17 mouse cellular contexts compared by ENCODE assay signal in the genomic region with DNA sequence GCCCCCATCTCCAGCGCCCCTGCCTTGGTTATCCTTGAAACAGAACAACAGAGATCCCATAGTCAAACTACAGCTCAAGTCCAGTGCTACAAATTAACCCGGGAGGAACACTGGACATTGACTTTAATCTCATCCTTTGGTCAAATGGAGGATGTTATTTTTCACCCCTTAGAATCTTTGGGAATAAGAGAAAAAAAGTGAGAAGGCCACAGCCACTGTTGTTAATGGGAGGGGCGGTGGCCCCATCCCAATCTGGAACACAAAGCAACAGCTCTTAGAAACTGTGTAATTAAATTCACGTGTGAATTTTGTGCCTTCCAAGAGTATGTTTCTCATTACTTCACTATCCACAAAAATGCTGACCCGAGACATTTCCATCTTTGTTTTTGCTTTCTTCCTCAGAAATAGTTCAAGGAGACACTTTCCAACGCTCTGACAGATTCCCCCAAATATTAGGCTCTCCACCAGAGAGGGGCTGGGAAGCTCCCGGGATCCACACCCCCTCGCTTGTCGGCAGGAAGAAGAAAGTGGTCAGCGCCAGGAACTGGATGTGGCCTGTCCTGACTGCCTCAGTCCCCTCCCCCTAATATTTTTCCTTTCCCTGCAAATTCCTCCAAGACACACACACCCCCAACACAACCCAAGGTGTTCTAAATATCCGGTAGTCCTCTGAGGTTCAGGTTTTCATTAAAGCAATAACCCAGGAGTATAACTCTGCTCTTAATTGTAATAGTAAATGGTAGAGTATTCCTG. TPM values are rescaled to one million over a fixed set of nuclear protein-coding genes. Genes with fewer than 3 reads are reported as not detected.
DNase-seq lines count a peak whose midpoint lies in the region; ATAC-seq and TF ChIP-seq lines count a peak whose summit lies in the region.
"Had no signal": no experiment of that assay in that cellular context is flagged by ENCODE, and none has a peak within 500 bp of the region (broad histone marks: within the 10 kb centered on the region; RNA-seq: fewer than 3 reads in every experiment).

No protein-coding gene starts in this region.

- no peaks in the 10 kb centered on the region for H3K9me3 ChIP-seq in intestine, embryonic 15.5 days
- H3K9me3 ChIP-seq in intestine, postnatal 0 days (ENCODE audit: control insufficient read depth): no peaks in the 10 kb centered on the region
- H3K9me3 ChIP-seq in hindbrain, embryonic 13.5 days: no peaks in the 10 kb centered on the region
- H3K9me3 ChIP-seq: liver, embryonic 15.5 days; midbrain, embryonic 10.5 days had no signal

- H3ac ChIP-seq in myocyte (ENCODE audit: control insufficient read depth, insufficient read length): peak overlapping the region; percentile 55

- H3K36me3 ChIP-seq in intestine, embryonic 15.5 days: no peaks in the 10 kb centered on the region
- no peaks in the 10 kb centered on the region for H3K36me3 ChIP-seq in intestine, postnatal 0 days (ENCODE audit: control insufficient read depth, insufficient read depth)
- no peaks in the 10 kb centered on the region; the same call in 1 of the 2 replicates for H3K36me3 ChIP-seq in kidney, adult 2 months (ENCODE audit: control insufficient read depth, insufficient read depth, low read length)
- no peaks in the 10 kb centered on the region for H3K36me3 ChIP-seq in myocyte (ENCODE audit: control insufficient read depth, insufficient read depth)
- H3K36me3 ChIP-seq in hindbrain, embryonic 13.5 days: no peaks in the 10 kb centered on the region
- H3K36me3 ChIP-seq: liver, embryonic 15.5 days; midbrain, embryonic 10.5 days had no signal

- H3K79me2 ChIP-seq in myocyte (ENCODE audit: control insufficient read depth, insufficient read depth): peaks cover 92% of the 10 kb centered on the region

- H3K9ac ChIP-seq in intestine, embryonic 15.5 days: no peak overlapping the region
- H3K9ac ChIP-seq in intestine, postnatal 0 days (ENCODE audit: low read depth, low read length): no peak overlapping the region
- H3K9ac ChIP-seq in hindbrain, embryonic 13.5 days: no peak overlapping the region
- H3K9ac ChIP-seq: liver, embryonic 15.5 days had no signal

- H3K4me2 ChIP-seq in intestine, embryonic 15.5 days (replicated peaks): peak overlapping the region; percentile 50
- H3K4me2 ChIP-seq in intestine, postnatal 0 days (replicated peaks; ENCODE audit: low read depth): no peak overlapping the region
- peak overlapping the region; percentile 97 for H3K4me2 ChIP-seq in myocyte (ENCODE audit: low read depth)
- no peak overlapping the region for H3K4me2 ChIP-seq in hindbrain, embryonic 13.5 days
- H3K4me2 ChIP-seq: liver, embryonic 15.5 days had no signal

- TF ChIP-seq POLR2A in kidney, adult 2 months (IDR thresholded peaks at IDR 0.05; ENCODE audit: low read depth, low read length): no peak
- no peak for TF ChIP-seq POLR2A in myocyte (IDR thresholded peaks at IDR 0.05; ENCODE audit: insufficient read length, low read depth)

- H3K27me3 ChIP-seq in intestine, embryonic 15.5 days (replicated peaks): peaks cover 91% of the 10 kb centered on the region
- H3K27me3 ChIP-seq in intestine, postnatal 0 days (replicated peaks; ENCODE audit: control insufficient read depth, insufficient read depth, low read length): peaks cover 95% of the 10 kb centered on the region
- no peaks in the 10 kb centered on the region for H3K27me3 ChIP-seq in kidney, adult 2 months (replicated peaks; ENCODE audit: control insufficient read depth, insufficient read depth, low read length)
- H3K27me3 ChIP-seq in myocyte (ENCODE audit: control insufficient read depth, insufficient read depth, insufficient read length): no peaks in the 10 kb centered on the region
- H3K27me3 ChIP-seq in hindbrain, embryonic 13.5 days: peaks cover 94% of the 10 kb centered on the region

- 5% methylated on average over 11 of the region's 11 CpGs for WGBS in intestine, embryonic 15.5 days
- WGBS in intestine, postnatal 0 days: 9% methylated on average over 11 of the region's 11 CpGs
- 9% methylated on average over 11 of the region's 11 CpGs for WGBS in kidney, adult 2 months
- WGBS in hindbrain, embryonic 13.5 days: 3% methylated on average over 11 of the region's 11 CpGs

- peak; percentile 73 for DNase-seq in kidney, adult 2 months
- DNase-seq in kidney, postnatal 25 days: peak; percentile 58 to 82
- no peak for DNase-seq in left cerebral cortex, adult 9 months (ENCODE audit: low spot score in 2 of 2)
- no peak for DNase-seq in spleen, postnatal 4 days (ENCODE audit: low spot score in 2 of 2)
- DNase-seq: cerebellum, adult 11-12 months; lung, postnatal 10 days had no signal

- H3K4me3 ChIP-seq in intestine, embryonic 15.5 days (replicated peaks): no peak overlapping the region
- no peak overlapping the region for H3K4me3 ChIP-seq in intestine, postnatal 0 days (ENCODE audit: low read depth, low read length)
- H3K4me3 ChIP-seq in kidney, adult 2 months (ENCODE audit: insufficient read depth, low read depth, low read length): no peak overlapping the region
- H3K4me3 ChIP-seq in myocyte: peak overlapping the region; percentile 89
- no peak overlapping the region for H3K4me3 ChIP-seq in hindbrain, embryonic 13.5 days
- H3K4me3 ChIP-seq: liver, embryonic 15.5 days; midbrain, embryonic 10.5 days had no signal

- ATAC-seq in intestine, embryonic 15.5 days: no peak
- no peak for ATAC-seq in intestine, postnatal 0 days
- ATAC-seq in hindbrain, embryonic 13.5 days (ENCODE audit: low FRiP score): no peak

- peaks cover 6% of the 10 kb centered on the region; the same call in 1 of the 2 replicates for H3K4me1 ChIP-seq in intestine, embryonic 15.5 days (replicated peaks)
- no peaks in the 10 kb centered on the region for H3K4me1 ChIP-seq in intestine, postnatal 0 days (replicated peaks; ENCODE audit: control insufficient read depth, insufficient read depth, low read length)
- H3K4me1 ChIP-seq in kidney, adult 2 months (ENCODE audit: control insufficient read depth, insufficient read depth, low read length): no peaks in the 10 kb centered on the region
- no peaks in the 10 kb centered on the region for H3K4me1 ChIP-seq in hindbrain, embryonic 13.5 days (replicated peaks)
- H3K4me1 ChIP-seq: liver, embryonic 15.5 days had no signal

- TF ChIP-seq CTCF in intestine, postnatal 0 days (IDR thresholded peaks at IDR 0.05; ENCODE audit: low read depth): no peak
- no peak for TF ChIP-seq CTCF in kidney, adult 2 months (conservative IDR thresholded peaks at IDR 0.05; ENCODE audit: insufficient read depth, insufficient read length, low read depth, low read length)

- no peak overlapping the region for H3K27ac ChIP-seq in intestine, embryonic 15.5 days
- H3K27ac ChIP-seq in intestine, postnatal 0 days (ENCODE audit: low read depth, low read length): no peak overlapping the region
- peak overlapping the region; percentile 95 for H3K27ac ChIP-seq in kidney, adult 2 months (ENCODE audit: insufficient read depth, low read depth, low read length)
- H3K27ac ChIP-seq in hindbrain, embryonic 13.5 days: no peak overlapping the region
- H3K27ac ChIP-seq: liver, embryonic 15.5 days; midbrain, embryonic 10.5 days had no signal

TF ChIP-seq in myocyte, 11 proteins besides CTCF, POLR2A, EP300 and RAD21 (continues in another document):
- no peak for TF ChIP-seq SRF (IDR thresholded peaks at IDR 0.05; ENCODE audit: control insufficient read depth, insufficient read length, low read depth)
- TF ChIP-seq REST (IDR thresholded peaks at IDR 0.05; ENCODE audit: insufficient read depth, insufficient read length): no peak
- TF ChIP-seq CEBPB (IDR thresholded peaks at IDR 0.05; ENCODE audit: insufficient read depth, poor library complexity, severe bottlenecking): no peak
- TF ChIP-seq TCF3 (IDR thresholded peaks at IDR 0.05; ENCODE audit: insufficient read length, low read depth): no peak
- TF ChIP-seq E2F4 (IDR thresholded peaks at IDR 0.05; ENCODE audit: insufficient read depth): no peak
- no peak for TF ChIP-seq POLR2AphosphoS2 (IDR thresholded peaks at IDR 0.05; ENCODE audit: insufficient read length, low read depth)
- no peak for TF ChIP-seq TCF12 (IDR thresholded peaks at IDR 0.05; ENCODE audit: insufficient read depth, poor library complexity, severe bottlenecking)

RNA-seq across cellular contexts. Expression of a gene that starts 3.2 kb away (rescaled TPM):
- 5.3 and 6.3 TPM in 2 replicates for polyA plus RNA-seq in intestine, embryonic 15.5 days (2015; fragmentation: Nextera tagmentation; extraction: Ambion mirVana)
- polyA plus RNA-seq in intestine, postnatal 0 days (2015; fragmentation: Nextera tagmentation; extraction: Ambion mirVana): 1.1 and 3.0 TPM in 2 replicates
- polyA plus RNA-seq in kidney, adult 2 months (2012; rRNA removed): 36.0 and 63.1 TPM in 2 replicates
- polyA plus RNA-seq in myocyte (2012; fragmentation: generic; extraction: Trizol): 17.7 TPM
- 0.72 and 1.3 TPM in 2 replicates for polyA plus RNA-seq in hindbrain, embryonic 13.5 days (2015; fragmentation: Nextera tagmentation; extraction: Ambion mirVana)
- polyA plus RNA-seq: brain, embryonic 14.5 days; forebrain, embryonic 11.5 days; midbrain, embryonic 10.5 days had no signal

RNA-seq across cellular contexts. Expression of a gene that starts 6.0 kb away (rescaled TPM):
- polyA plus RNA-seq in intestine, embryonic 15.5 days (2015; fragmentation: Nextera tagmentation; extraction: Ambion mirVana): 7.5 and 9.4 TPM in 2 replicates
- 5.6 and 6.2 TPM in 2 replicates for polyA plus RNA-seq in intestine, postnatal 0 days (2015; fragmentation: Nextera tagmentation; extraction: Ambion mirVana)
- 44.1 and 45.9 TPM in 2 replicates for polyA plus RNA-seq in kidney, adult 2 months (2012; rRNA removed)
- polyA plus RNA-seq in myocyte (2012; fragmentation: generic; extraction: Trizol): 11.9 TPM
- 7.4 and 14.9 TPM in 2 replicates for polyA plus RNA-seq in hindbrain, embryonic 13.5 days (2015; fragmentation: Nextera tagmentation; extraction: Ambion mirVana)
- polyA plus RNA-seq: forebrain, embryonic 11.5 days; midbrain, embryonic 10.5 days had no signal

RNA-seq across cellular contexts. Expression of a gene that starts 13.0 kb away (rescaled TPM):
- polyA plus RNA-seq in intestine, embryonic 15.5 days (2015; fragmentation: Nextera tagmentation; extraction: Ambion mirVana): 11.4 and 20.2 TPM in 2 replicates
- 0.17 and 7.8 TPM in 2 replicates for polyA plus RNA-seq in intestine, postnatal 0 days (2015; fragmentation: Nextera tagmentation; extraction: Ambion mirVana)
- polyA plus RNA-seq in kidney, adult 2 months (2012; rRNA removed): 34.0 and 34.4 TPM in 2 replicates
- polyA plus RNA-seq in myocyte (2012; fragmentation: generic; extraction: Trizol): 15.8 TPM
- 0.22 TPM in 1 of 2 replicates, not detected in the other for polyA plus RNA-seq in hindbrain, embryonic 13.5 days (2015; fragmentation: Nextera tagmentation; extraction: Ambion mirVana)
- polyA plus RNA-seq: embryonic facial prominence, embryonic 14.5 days; forebrain, embryonic 11.5 days; heart, embryonic 16.5 days; hindbrain, embryonic 11.5 days had no signal

RNA-seq across cellular contexts. Expression of a gene that starts 14.5 kb away (rescaled TPM):
- not detected in 2 replicates for polyA plus RNA-seq in intestine, embryonic 15.5 days (2015; fragmentation: Nextera tagmentation; extraction: Ambion mirVana)
- polyA plus RNA-seq in intestine, postnatal 0 days (2015; fragmentation: Nextera tagmentation; extraction: Ambion mirVana): not detected in 2 replicates
- polyA plus RNA-seq in kidney, adult 2 months (2012; rRNA removed): 0.78 and 2.9 TPM in 2 replicates
- 0.52 TPM for polyA plus RNA-seq in myocyte (2012; fragmentation: generic; extraction: Trizol)
- not detected in 2 replicates for polyA plus RNA-seq in hindbrain, embryonic 13.5 days (2015; fragmentation: Nextera tagmentation; extraction: Ambion mirVana)
- polyA plus RNA-seq: brain, embryonic 14.5 days; embryonic facial prominence, embryonic 14.5 days; forebrain, embryonic 11.5 days; heart, embryonic 16.5 days; hindbrain, embryonic 11.5 days; liver, embryonic 15.5 days; midbrain, embryonic 10.5 days had no signal

RNA-seq across cellular contexts. Expression of a gene that starts 14.5 kb away (rescaled TPM):
- polyA plus RNA-seq in intestine, embryonic 15.5 days (2015; fragmentation: Nextera tagmentation; extraction: Ambion mirVana): 5.8 and 6.2 TPM in 2 replicates
- polyA plus RNA-seq in intestine, postnatal 0 days (2015; fragmentation: Nextera tagmentation; extraction: Ambion mirVana): 3.4 and 3.6 TPM in 2 replicates
- polyA plus RNA-seq in kidney, adult 2 months (2012; rRNA removed): 7.4 and 7.6 TPM in 2 replicates
- polyA plus RNA-seq in myocyte (2012; fragmentation: generic; extraction: Trizol): 1.0 TPM
- polyA plus RNA-seq in hindbrain, embryonic 13.5 days (2015; fragmentation: Nextera tagmentation; extraction: Ambion mirVana): 21.8 and 23.8 TPM in 2 replicates
- polyA plus RNA-seq: forebrain, embryonic 11.5 days; midbrain, embryonic 10.5 days had no signal

Comparison
In these comparisons a context has a peak if more than half of its experiments do, and no peak if none do; other contexts are left out.
1. H3K4me2 ChIP-seq: peak in intestine, embryonic 15.5 days (single experiment) and myocyte (single experiment); none in intestine, postnatal 0 days (single experiment) and hindbrain, embryonic 13.5 days (single experiment).
2. DNase-seq: peak in kidney, adult 2 months (single experiment) and kidney, postnatal 25 days (2 of 2); none in left cerebral cortex, adult 9 months (0 of 2) and spleen, postnatal 4 days (0 of 2).